Mouse (Mus musculus) B cell, adult 62 days (primary cell): ENCODE measurements around the gene Gm10309. TPM values are rescaled to one million over a fixed set of nuclear protein-coding genes. Genes with fewer than 3 reads are reported as not detected.

Source experiments
- total RNA-seq: library from RNA; stranded (reverse); gene quantifications from 4 replicates; pipeline ENCODE4 v1.2.4, GENCODE M21; 2023

The Gm10309 gene
- not detected in 4 replicates for total RNA-seq

DNA sequence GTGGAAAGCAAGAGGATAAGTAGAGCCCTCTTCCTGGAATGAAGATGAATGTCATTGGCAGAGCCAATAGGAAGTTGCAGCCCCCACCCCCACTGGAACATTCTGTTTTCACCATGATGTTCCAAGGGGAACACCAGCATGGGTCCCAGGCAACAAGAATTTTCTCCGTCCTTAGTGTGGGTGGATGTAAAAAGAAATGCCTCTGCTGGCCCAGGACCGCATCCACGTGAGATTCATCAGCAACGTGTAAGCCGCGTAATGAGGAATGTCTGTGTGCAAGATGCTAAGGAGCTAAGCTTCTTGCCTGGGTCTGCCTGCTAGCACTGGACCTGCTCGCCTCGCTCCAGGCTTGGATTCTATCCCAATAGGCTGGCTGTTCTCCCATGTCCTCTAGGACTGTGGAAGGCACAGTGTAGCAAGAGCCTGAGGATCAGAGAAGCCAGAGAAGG is at the start of gene Gm10309:
Gene Gm10309 (minus strand): TSS at position 50 of the 449 bp plus-strand sequence.

Other genes starting within 250 kb of the Gm10309 start
- 0.16 to 0.32 TPM (median 0.24 TPM) in 3 of 4 replicates, not detected in the other for gene Epas1, start 248.5 kb upstream of the Gm10309 start, total RNA-seq